Mouse (Mus musculus) liver, embryonic 11.5 days (tissue): ENCODE results near the gene Rgs3. TPM values are rescaled to one million over a fixed set of nuclear protein-coding genes. Genes with fewer than 3 reads are reported as not detected.

ENCODE experiments used
- ATAC-seq: fragments of 200-750 bp; cut with Nextera tagmentation; replicated peaks from 2 replicates; pipeline ENCODE4 v1.8.0; 2017; ENCODE audit warnings: moderate number of reproducible peaks, mild to moderate bottlenecking, moderate TSS enrichment, moderate library complexity; ENCODE audit not compliant: low FRiP score
- DNase-seq: peaks from one replicate; pipeline ENCODE4 v3.0.0-alpha.2; 2017; ENCODE audit warnings: low spot score
- H3K27ac ChIP-seq: fragments of 300-500 bp; sonication (generic); 2 replicates; pipeline ENCODE4 v1.5.1; 2014; ENCODE audit warnings: mild to moderate bottlenecking, low read depth, low read length, control low read depth
- H3K27me3 ChIP-seq: fragments of 300-500 bp; sonication (generic); replicated peaks from 2 replicates; pipeline ENCODE4 v1.6.1; 2014; ENCODE audit warnings: low read length, mixed read lengths; ENCODE audit not compliant: control insufficient read depth, insufficient read depth
- H3K36me3 ChIP-seq: fragments of 300-500 bp; sonication (generic); 2 replicates; pipeline ENCODE4 v1.6.1; 2014; ENCODE audit warnings: mild to moderate bottlenecking, low read length, moderate library complexity, mixed read lengths; ENCODE audit not compliant: control insufficient read depth, insufficient read depth
- H3K4me1 ChIP-seq: fragments of 300-500 bp; sonication (generic); replicated peaks from 2 replicates; pipeline ENCODE4 v1.6.1; 2014; ENCODE audit warnings: low read length, mixed read lengths; ENCODE audit not compliant: control insufficient read depth, insufficient read depth
- H3K4me2 ChIP-seq: fragments of 300-500 bp; sonication (generic); 2 replicates; pipeline ENCODE4 v1.6.1; 2014; ENCODE audit warnings: mild to moderate bottlenecking, control low read depth, moderate library complexity
- H3K4me3 ChIP-seq: fragments of 300-500 bp; sonication (generic); 2 replicates; pipeline ENCODE4 v1.5.1; 2014; ENCODE audit warnings: low read depth, low read length, control low read depth
- H3K9ac ChIP-seq: fragments of 300-500 bp; sonication (generic); 2 replicates; pipeline ENCODE4 v1.6.1; 2014; ENCODE audit warnings: low read depth, low read length, control low read depth
- H3K9me3 ChIP-seq: fragments of 300-500 bp; sonication (generic); 2 replicates; pipeline ENCODE4 v1.6.1; 2016; ENCODE audit warnings: low read length, inconsistent platforms, mixed read lengths; ENCODE audit not compliant: control insufficient read depth
- WGBS: fragments of 180-500 bp; shearing (Covaris S2); extraction: QIAGEN DNeasy Blood & Tissue Kit; methylation state at CpG from one replicate; pipeline ENCODE4 v1.1.7; 2014; 5-methylcytosine and 5-hydroxymethylcytosine counted together
- polyA plus RNA-seq: library from polyadenylated mRNA; unstranded; fragments of >200 nt; fragmentation: Nextera tagmentation; extraction: Ambion mirVana; gene quantifications from 2 replicates; pipeline ENCODE4 v1.2.1, GENCODE M21; 2014

Rgs3 gene
- polyA plus RNA-seq, 1 experiment from 2014 or later: 12.3 TPM

GRCm38 (mm10) chr4:62694703-62695439 is 135.2 kb downstream of the Rgs3 start:
- peaks cover 3% of the 10 kb centered on the region for H3K4me1 ChIP-seq
- H3K4me3 ChIP-seq: no peak overlapping the region
- no peaks in the 10 kb centered on the region for H3K27me3 ChIP-seq
- no peak for ATAC-seq
- no peaks in the 10 kb centered on the region for H3K36me3 ChIP-seq
- no peaks in the 10 kb centered on the region for H3K9me3 ChIP-seq
- WGBS: 80% methylated on average over 11 of the region's 11 CpGs
- H3K9ac ChIP-seq: no peak overlapping the region
- DNase-seq: no peak
- no peak overlapping the region for H3K4me2 ChIP-seq
- H3K27ac ChIP-seq: no peak overlapping the region

- H3K27me3 ChIP-seq: no peaks in the 10 kb centered on the region
- H3K9ac ChIP-seq: no peak overlapping the region
- DNase-seq: no peak
- no peaks in the 10 kb centered on the region for H3K36me3 ChIP-seq
- H3K4me1 ChIP-seq: peaks cover 5% of the 10 kb centered on the region
- H3K9me3 ChIP-seq: no peaks in the 10 kb centered on the region
- 46% methylated on average over 8 of the region's 8 CpGs for WGBS
- no peak for ATAC-seq
- no peak overlapping the region for H3K4me2 ChIP-seq
- no peak overlapping the region for H3K4me3 ChIP-seq
- no peak overlapping the region for H3K27ac ChIP-seq
Measured at GRCm38 (mm10) chr4:62695523-62695922, 135.9 kb downstream of the Rgs3 start.

- DNase-seq: no peak
- Histone ChIP-seq H3K9ac (no peak overlapping the region), H3K4me2 (no peak overlapping the region), H3K9me3 (no peaks in the 10 kb centered on the region), H3K27me3 (no peaks in the 10 kb centered on the region), H3K27ac (no peak overlapping the region), H3K4me3 (no peak overlapping the region), H3K4me1 (peaks cover 5% of the 10 kb centered on the region), H3K36me3 (no peaks in the 10 kb centered on the region)
- 63% methylated on average over 13 of the region's 13 CpGs for WGBS
- no peak for ATAC-seq
Measured at GRCm38 (mm10) chr4:62695946-62696345, 136.3 kb downstream of the Rgs3 start.

GRCm38 (mm10) chr4:62696699-62697404 is 137.2 kb downstream of the Rgs3 start:
- Histone ChIP-seq H3K9me3 (no peaks in the 10 kb centered on the region), H3K4me1 (peaks cover 5% of the 10 kb centered on the region), H3K9ac (no peak overlapping the region), H3K4me3 (no peak overlapping the region), H3K27me3 (no peaks in the 10 kb centered on the region), H3K4me2 (no peak overlapping the region), H3K36me3 (no peaks in the 10 kb centered on the region), H3K27ac (no peak overlapping the region)
- ATAC-seq (no peak), DNase-seq (no peak)
- 59% methylated on average over 7 of the region's 7 CpGs for WGBS

GRCm38 (mm10) chr4:62697469-62697868 is 137.8 kb downstream of the Rgs3 start:
- no peak overlapping the region for H3K27ac ChIP-seq
- DNase-seq (peak; percentile 67), ATAC-seq (no peak)
- H3K4me2 ChIP-seq: no peak overlapping the region
- no peak overlapping the region for H3K9ac ChIP-seq
- no peaks in the 10 kb centered on the region for H3K36me3 ChIP-seq
- H3K4me1 ChIP-seq: peaks cover 5% of the 10 kb centered on the region
- H3K4me3 ChIP-seq: no peak overlapping the region
- H3K27me3 ChIP-seq: no peaks in the 10 kb centered on the region
- WGBS: 21% methylated on average over 2 of the region's 2 CpGs
- H3K9me3 ChIP-seq: no peaks in the 10 kb centered on the region

- Histone ChIP-seq H3K9me3 (no peaks in the 10 kb centered on the region), H3K27ac (no peak overlapping the region), H3K4me1 (peaks cover 5% of the 10 kb centered on the region), H3K27me3 (no peaks in the 10 kb centered on the region), H3K4me3 (no peak overlapping the region), H3K9ac (no peak overlapping the region), H3K36me3 (no peaks in the 10 kb centered on the region), H3K4me2 (no peak overlapping the region)
- WGBS: 56% methylated on average over 3 of the region's 3 CpGs
- ATAC-seq (no peak), DNase-seq (no peak)
Measured at GRCm38 (mm10) chr4:62698521-62698920, 138.9 kb downstream of the Rgs3 start.

- 6% methylated on average over 10 of the region's 10 CpGs for WGBS
- DNase-seq (peak; percentile 78), ATAC-seq (peak; percentile 79)
- no peak overlapping the region for H3K9ac ChIP-seq
- no peaks in the 10 kb centered on the region for H3K36me3 ChIP-seq
- no peaks in the 10 kb centered on the region for H3K9me3 ChIP-seq
- no peaks in the 10 kb centered on the region for H3K27me3 ChIP-seq
- H3K4me2 ChIP-seq: peak overlapping the region; percentile 64
- peaks cover 5% of the 10 kb centered on the region for H3K4me1 ChIP-seq
- H3K27ac ChIP-seq: peak overlapping the region; percentile 55
- H3K4me3 ChIP-seq: peak overlapping the region; percentile 39
Measured at GRCm38 (mm10) chr4:62699191-62699812, 139.7 kb downstream of the Rgs3 start.

GRCm38 (mm10) chr4:62700426-62700825 is 140.8 kb downstream of the Rgs3 start:
- Histone ChIP-seq H3K27me3 (no peaks in the 10 kb centered on the region), H3K36me3 (no peaks in the 10 kb centered on the region), H3K27ac (no peak overlapping the region), H3K4me3 (no peak overlapping the region), H3K9me3 (no peaks in the 10 kb centered on the region), H3K9ac (no peak overlapping the region), H3K4me1 (peaks cover 5% of the 10 kb centered on the region), H3K4me2 (peak overlapping the region; percentile 64)
- ATAC-seq (no peak), DNase-seq (no peak)
- 66% methylated on average over 5 of the region's 5 CpGs for WGBS
